Mouse (Mus musculus) MEL (cell line): ENCODE results near the gene Opa3. TPM values are rescaled to one million over a fixed set of nuclear protein-coding genes. Genes with fewer than 3 reads are reported as not detected.

Experiments used
- DNase-seq: peaks from one replicate; pipeline ENCODE4 v3.0.0; 2011; ENCODE audit warnings: low read depth, low spot score
- H3K27ac ChIP-seq: 2 replicates; pipeline ENCODE4 v1.5.1; 2012; ENCODE audit warnings: low read depth, mild to moderate bottlenecking, control low read depth, low read length, moderate library complexity; ENCODE audit not compliant: control insufficient read depth
- H3K27me3 ChIP-seq, 2 experiments: fragments of 150-350 bp in 1 of 2; sonication (generic) in 1 of 2; 2 replicates each; pipeline ENCODE4 v1.6.1; 2012; ENCODE audit warnings: low read length in 2 of 2, mild to moderate bottlenecking in 2 of 2, improper control_type of control experiment in 1 of 2, moderate library complexity in 1 of 2; ENCODE audit not compliant: insufficient read depth in 2 of 2, control insufficient read depth in 1 of 2
- H3K36me3 ChIP-seq, 2 experiments: 2 replicates each; pipeline ENCODE4 v1.6.1; 2012 to 2014; ENCODE audit warnings: low read length in 2 of 2, improper control_type of control experiment in 1 of 2, inconsistent platforms in 1 of 2, mild to moderate bottlenecking in 1 of 2; ENCODE audit not compliant: insufficient read depth in 2 of 2, control insufficient read depth in 1 of 2
- H3K4me1 ChIP-seq, 2 experiments: fragments of 150-350 bp in 1 of 2; sonication (generic) in 1 of 2; 2 replicates each; pipeline ENCODE4 v1.6.1; 2012; ENCODE audit warnings: low read length in 2 of 2, improper control_type of control experiment in 1 of 2, mild to moderate bottlenecking in 1 of 2; ENCODE audit not compliant: insufficient read depth in 2 of 2, control insufficient read depth in 1 of 2
- H3K4me3 ChIP-seq, 2 experiments: fragments of 150-350 bp in 1 of 2; sonication (generic) in 1 of 2; 2 replicates each; pipeline ENCODE4 v1.5.1; 2012; ENCODE audit warnings: low read depth in 2 of 2, low read length in 2 of 2, mild to moderate bottlenecking in 2 of 2, moderate library complexity in 2 of 2, control low read depth in 1 of 2, improper control_type of control experiment in 1 of 2; ENCODE audit not compliant: control insufficient read depth in 1 of 2, insufficient read depth in 1 of 2
- H3K79me2 ChIP-seq: 2 replicates; pipeline ENCODE4 v1.6.1; 2012; ENCODE audit warnings: mild to moderate bottlenecking, low read length, moderate library complexity; ENCODE audit not compliant: control insufficient read depth, poor library complexity, insufficient read depth
- H3K9ac ChIP-seq: 2 replicates; pipeline ENCODE4 v1.6.1; 2012; ENCODE audit warnings: low read depth, mild to moderate bottlenecking, control low read depth, low read length, moderate library complexity; ENCODE audit not compliant: control insufficient read depth, poor library complexity, severe bottlenecking
- H3K9me3 ChIP-seq: fragments of 150-350 bp; sonication (generic); replicated peaks from 2 replicates; pipeline ENCODE4 v1.6.1; 2012; ENCODE audit warnings: mild to moderate bottlenecking, low read length, improper control_type of control experiment, moderate library complexity; ENCODE audit not compliant: insufficient read depth
- CHD2 ChIP-seq: IDR thresholded peaks from 2 replicates; pipeline ENCODE4 v1.6.1; 2011; ENCODE audit warnings: low read length, improper control_type of control experiment
- CTCF ChIP-seq, 3 experiments: IDR thresholded peaks in 2 of 3; conservative IDR thresholded peaks in 1 of 3; 2 replicates each; pipeline ENCODE4 v1.5.1; 2011 to 2012; ENCODE audit warnings: low read length in 3 of 3, low read depth in 2 of 3, mild to moderate bottlenecking in 2 of 3, improper control_type of control experiment in 1 of 3, inconsistent platforms in 1 of 3, mixed read lengths in 1 of 3, moderate library complexity in 1 of 3; ENCODE audit not compliant: control insufficient read depth in 1 of 3, insufficient read depth in 1 of 3, poor library complexity in 1 of 3, severe bottlenecking in 1 of 3
- ELF1 ChIP-seq: IDR thresholded peaks from 2 replicates; pipeline ENCODE4 v1.6.1; 2014; ENCODE audit warnings: low read depth, mild to moderate bottlenecking, inconsistent platforms, low read length, improper control_type of control experiment, moderate library complexity
- JUND ChIP-seq: IDR thresholded peaks from 2 replicates; pipeline ENCODE4 v1.6.1; 2011; ENCODE audit warnings: low read depth, mild to moderate bottlenecking, improper control_type of control experiment, low read length
- KAT2A ChIP-seq: conservative IDR thresholded peaks from 2 replicates; pipeline ENCODE4 v1.6.1; 2012; ENCODE audit warnings: low read depth, low read length, improper control_type of control experiment, inconsistent platforms
- MAFK ChIP-seq: IDR thresholded peaks from 2 replicates; pipeline ENCODE4 v1.6.1; 2011; ENCODE audit warnings: low read depth, mild to moderate bottlenecking, low read length, improper control_type of control experiment, borderline replicate concordance
- MAX ChIP-seq: IDR thresholded peaks from 2 replicates; pipeline ENCODE4 v1.6.1; 2011; ENCODE audit warnings: low read length, improper control_type of control experiment
- MYB ChIP-seq: IDR thresholded peaks from 2 replicates; pipeline ENCODE4 v1.6.1; 2011; ENCODE audit warnings: mild to moderate bottlenecking, low read depth, low read length, improper control_type of control experiment
- MYC ChIP-seq: IDR thresholded peaks from 2 replicates; pipeline ENCODE4 v1.6.1; 2011; ENCODE audit warnings: low read depth, mild to moderate bottlenecking, low read length, improper control_type of control experiment, moderate library complexity
- POLR2A ChIP-seq, 2 experiments: IDR thresholded peaks; 2 replicates each; pipeline ENCODE4 v1.6.1; 2011 to 2012; ENCODE audit warnings: low read length in 2 of 2, mild to moderate bottlenecking in 2 of 2, control low read depth in 1 of 2, improper control_type of control experiment in 1 of 2, low read depth in 1 of 2, moderate library complexity in 1 of 2; ENCODE audit not compliant: control insufficient read depth in 1 of 2, insufficient read depth in 1 of 2, poor library complexity in 1 of 2
- POLR2AphosphoS2 ChIP-seq: IDR thresholded peaks from 2 replicates; pipeline ENCODE4 v1.6.1; 2011; ENCODE audit warnings: low read length, improper control_type of control experiment
- POLR2AphosphoS5 ChIP-seq: IDR thresholded peaks from 2 replicates; pipeline ENCODE4 v1.6.1; 2012; ENCODE audit warnings: low read depth, borderline replicate concordance, mild to moderate bottlenecking, inconsistent platforms, low read length, moderate library complexity, mixed read lengths
- RAD21 ChIP-seq: IDR thresholded peaks from 2 replicates; pipeline ENCODE4 v1.6.1; 2011; ENCODE audit warnings: mild to moderate bottlenecking, low read depth, low read length, improper control_type of control experiment
- RCOR1 ChIP-seq: IDR thresholded peaks from 2 replicates; pipeline ENCODE4 v1.6.1; 2012; ENCODE audit warnings: low read depth, mild to moderate bottlenecking, inconsistent platforms, low read length, improper control_type of control experiment
- SMC3 ChIP-seq: IDR thresholded peaks from 2 replicates; pipeline ENCODE4 v1.6.1; 2011; ENCODE audit warnings: low read depth, low read length, improper control_type of control experiment
- TAL1 ChIP-seq: IDR thresholded peaks from 2 replicates; pipeline ENCODE4 v1.6.1; 2012; ENCODE audit warnings: mild to moderate bottlenecking, inconsistent platforms, low read length, moderate library complexity, mixed read lengths
- TBP ChIP-seq: IDR thresholded peaks from 2 replicates; pipeline ENCODE4 v1.8.0; 2011; ENCODE audit warnings: low read depth, low read length, improper control_type of control experiment
- TCF12 ChIP-seq: IDR thresholded peaks from 2 replicates; pipeline ENCODE4 v1.6.1; 2014; ENCODE audit warnings: low read depth, mild to moderate bottlenecking, inconsistent platforms, low read length, improper control_type of control experiment, moderate library complexity
- UBTF ChIP-seq: IDR thresholded peaks from 2 replicates; pipeline ENCODE4 v1.6.1; 2012; ENCODE audit warnings: low read depth, mild to moderate bottlenecking, inconsistent platforms, low read length, improper control_type of control experiment, moderate library complexity, borderline replicate concordance; ENCODE audit not compliant: insufficient read depth
- USF2 ChIP-seq, 2 experiments: IDR thresholded peaks; 2 replicates each; pipeline ENCODE4 v1.6.1; 2011 to 2012; ENCODE audit warnings: improper control_type of control experiment in 2 of 2, low read length in 2 of 2, borderline replicate concordance in 1 of 2, inconsistent platforms in 1 of 2, low read depth in 1 of 2, mild to moderate bottlenecking in 1 of 2; ENCODE audit not compliant: insufficient read depth in 1 of 2
- ZC3H11A ChIP-seq: IDR thresholded peaks from 2 replicates; pipeline ENCODE4 v1.6.1; 2012; ENCODE audit warnings: low read depth, mild to moderate bottlenecking, inconsistent platforms, low read length, improper control_type of control experiment
- ZNF384 ChIP-seq: IDR thresholded peaks from 2 replicates; pipeline ENCODE4 v1.6.1; 2012; ENCODE audit warnings: low read depth, mild to moderate bottlenecking, inconsistent platforms, low read length, improper control_type of control experiment
- polyA plus RNA-seq, 2 experiments: library from polyadenylated mRNA; stranded (reverse) in 1 of 2; unstranded in 1 of 2; fragments of >175 nt in 1 of 2; fragments of >200 nt in 1 of 2; gene quantifications; 2 replicates each; pipeline versions ENCODE4 v1.2.1 to v1.2.4; 2012; ENCODE audit warnings: low replicate concordance in 2 of 2, low read depth in 1 of 2; ENCODE audit not compliant: insufficient read length in 2 of 2, insufficient read depth in 1 of 2, missing spikeins in 1 of 2
- total RNA-seq: library from RNA; depleted of rRNA; stranded (reverse); fragments of 300-350 nt; gene quantifications from 2 replicates; pipeline ENCODE4 v1.2.3, GENCODE M21; 2012

Opa3 gene
- total and polyA plus RNA-seq, 3 experiments = 18.5 to 85.4 (median 37.2) TPM

GRCm38 (mm10) chr7:19208201-19208910, 19.8 kb upstream of the Opa3 start:
- H3K9me3 ChIP-seq = no peaks in the 10 kb centered on the region
- no peaks in the 10 kb centered on the region for H3K27me3 ChIP-seq
- no peak overlapping the region for H3K27ac ChIP-seq
- H3K36me3 ChIP-seq = no peaks in the 10 kb centered on the region; a peak in 1 of 4 replicates
- no peak overlapping the region for H3K9ac ChIP-seq
- no peaks in the 10 kb centered on the region for H3K4me1 ChIP-seq
- no peaks in the 10 kb centered on the region for H3K79me2 ChIP-seq
- no peak overlapping the region for H3K4me3 ChIP-seq
- no peak for DNase-seq
- no peak for TF ChIP-seq JUND
- no peak for TF ChIP-seq ELF1
- TF ChIP-seq TBP = 0 out of 2 replicates have a peak, but pooled peaks have one; percentile 35
- no peak for TF ChIP-seq KAT2A

GRCm38 (mm10) chr7:19208944-19209472, 19.1 kb upstream of the Opa3 start:
- no peak overlapping the region for H3K4me3 ChIP-seq
- H3K9ac ChIP-seq = no peak overlapping the region
- H3K27ac ChIP-seq = no peak overlapping the region
- H3K36me3 ChIP-seq = no peaks in the 10 kb centered on the region; a peak in 1 of 4 replicates
- no peaks in the 10 kb centered on the region for H3K4me1 ChIP-seq
- no peaks in the 10 kb centered on the region for H3K9me3 ChIP-seq
- no peaks in the 10 kb centered on the region for H3K27me3 ChIP-seq
- no peaks in the 10 kb centered on the region for H3K79me2 ChIP-seq
- peak; percentile 47 for DNase-seq
- no peak for TF ChIP-seq POLR2AphosphoS5
- peak in 2 of 3 experiments; percentile 72 to 94; a peak in 4 of 6 replicates for TF ChIP-seq CTCF (IDR thresholded peaks at IDR 0.05 in 2 of 3, conservative IDR thresholded peaks at IDR 0.05 in 1 of 3; ENCODE audit: control insufficient read depth in 1 of 3, insufficient read depth in 1 of 3, low read depth in 2 of 3, low read length in 3 of 3, poor library complexity in 1 of 3, severe bottlenecking in 1 of 3)
- peak; percentile 43 for TF ChIP-seq ZC3H11A
- peak; percentile 62 for TF ChIP-seq SMC3
- peak; percentile 60 for TF ChIP-seq RAD21
- TF ChIP-seq, all 39 proteins: peak for 4

GRCm38 (mm10) chr7:19209494-19209893, 18.6 kb upstream of the Opa3 start:
- Histone ChIP-seq H3K9me3 (no peaks in the 10 kb centered on the region), H3K4me1 (peaks cover 0 to 1% of the 10 kb centered on the region in 2 experiments; a peak in 1 of 4 replicates), H3K36me3 (no peaks in the 10 kb centered on the region; a peak in 1 of 4 replicates), H3K9ac (no peak overlapping the region), H3K79me2 (no peaks in the 10 kb centered on the region), H3K27me3 (no peaks in the 10 kb centered on the region), H3K4me3 (no peak overlapping the region), H3K27ac (no peak overlapping the region)
- TF ChIP-seq JUND = no peak
- TF ChIP-seq UBTF = no peak
- no peak for TF ChIP-seq RAD21
- no peak for TF ChIP-seq MYC
- TF ChIP-seq ELF1 = no peak
- no peak for TF ChIP-seq TCF12
- TF ChIP-seq TAL1 = no peak
- no peak for TF ChIP-seq MYB
- TF ChIP-seq MAX = no peak
- TF ChIP-seq RCOR1 = no peak
- TF ChIP-seq USF2 (IDR thresholded peaks at IDR 0.05; ENCODE audit: borderline replicate concordance in 1 of 2, insufficient read depth in 1 of 2, low read depth in 1 of 2, low read length in 2 of 2) = no peak
- no peak for TF ChIP-seq POLR2A (IDR thresholded peaks at IDR 0.05; ENCODE audit: control insufficient read depth in 1 of 2, insufficient read depth in 1 of 2, low read depth in 1 of 2, low read length in 2 of 2, poor library complexity in 1 of 2)
- TF ChIP-seq POLR2AphosphoS5 = no peak
- TF ChIP-seq MAFK = no peak
- no peak for TF ChIP-seq ZNF384
- TF ChIP-seq KAT2A = no peak
- no peak for TF ChIP-seq CHD2
- no peak for TF ChIP-seq CTCF (IDR thresholded peaks at IDR 0.05 in 2 of 3, conservative IDR thresholded peaks at IDR 0.05 in 1 of 3; ENCODE audit: control insufficient read depth in 1 of 3, insufficient read depth in 1 of 3, low read depth in 2 of 3, low read length in 3 of 3, poor library complexity in 1 of 3, severe bottlenecking in 1 of 3)
- no peak for TF ChIP-seq POLR2AphosphoS2
- DNase-seq = no peak
